Mouse (Mus musculus) myocyte (in vitro differentiated cells): Measurements from ENCODE around the gene Uba52.

Source experiments
- CEBPB ChIP-seq: IDR thresholded peaks from 2 replicates; pipeline ENCODE4 v1.6.1; 2011; ENCODE audit warnings: mild to moderate bottlenecking, moderate library complexity; ENCODE audit not compliant: poor library complexity, insufficient read depth, severe bottlenecking
- E2F4 ChIP-seq: IDR thresholded peaks from one replicate; pipeline ENCODE4 v1.6.1; 2011; ENCODE audit warnings: mild to moderate bottlenecking, control low read depth, moderate library complexity; ENCODE audit not compliant: insufficient read depth
- MAX ChIP-seq: IDR thresholded peaks from one replicate; pipeline ENCODE4 v1.6.1; 2011; ENCODE audit warnings: low read depth, mild to moderate bottlenecking, control low read depth
- MYOD1 ChIP-seq, 3 experiments: IDR thresholded peaks; one replicate each; pipeline ENCODE4 v1.6.1; 2011; ENCODE audit warnings: control low read depth in 2 of 3, low read depth in 2 of 3, mild to moderate bottlenecking in 2 of 3, moderate library complexity in 1 of 3; ENCODE audit not compliant: insufficient read length in 2 of 3, control insufficient read depth in 1 of 3
- MYOG ChIP-seq, 3 experiments: IDR thresholded peaks; one replicate each; pipeline ENCODE4 v1.6.1; 2011; ENCODE audit warnings: control low read depth in 2 of 3, low read depth in 2 of 3, mild to moderate bottlenecking in 2 of 3; ENCODE audit not compliant: insufficient read length in 2 of 3, control insufficient read depth in 1 of 3, insufficient read depth in 1 of 3
- POLR2A ChIP-seq: IDR thresholded peaks from one replicate; pipeline ENCODE4 v1.6.1; 2011; ENCODE audit warnings: low read depth, mild to moderate bottlenecking, control low read depth, moderate library complexity; ENCODE audit not compliant: insufficient read length
- POLR2AphosphoS2 ChIP-seq: IDR thresholded peaks from one replicate; pipeline ENCODE4 v1.6.1; 2011; ENCODE audit warnings: low read depth, control low read depth; ENCODE audit not compliant: insufficient read length
- REST ChIP-seq: IDR thresholded peaks from one replicate; pipeline ENCODE4 v1.6.1; 2011; ENCODE audit warnings: mild to moderate bottlenecking, control low read depth, moderate library complexity; ENCODE audit not compliant: insufficient read depth, insufficient read length
- TCF12 ChIP-seq: IDR thresholded peaks from one replicate; pipeline ENCODE4 v1.6.1; 2011; ENCODE audit warnings: mild to moderate bottlenecking, control low read depth; ENCODE audit not compliant: poor library complexity, insufficient read depth, severe bottlenecking
- USF1 ChIP-seq: IDR thresholded peaks from one replicate; pipeline ENCODE4 v1.6.1; 2011; ENCODE audit warnings: low read depth, mild to moderate bottlenecking, control low read depth, moderate library complexity

DNA sequence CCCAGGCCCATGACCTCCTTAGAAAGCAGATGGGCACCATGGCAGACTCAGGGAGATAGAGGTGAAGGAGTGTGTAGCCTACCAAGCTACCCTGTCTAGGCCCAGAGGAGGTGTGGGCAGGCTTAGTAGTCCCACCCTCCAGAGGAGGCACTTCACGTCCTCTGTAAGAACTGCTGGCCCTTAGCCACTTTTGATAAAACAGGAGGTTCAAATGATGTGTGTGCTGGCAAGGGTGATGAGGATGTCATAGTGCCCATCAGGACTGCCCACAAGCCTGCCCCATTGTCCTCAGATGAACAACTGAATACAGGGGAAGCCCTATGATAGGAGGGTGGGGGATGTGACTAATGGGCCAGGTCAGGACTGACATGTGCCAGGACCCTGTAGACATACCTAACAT, 42.2 kb upstream of the Uba52 start:
- no peak for TF ChIP-seq POLR2A
- no peak for TF ChIP-seq USF1
- no peak for TF ChIP-seq MAX
- TF ChIP-seq TCF12 = no peak
- no peak for TF ChIP-seq MYOD1 (IDR thresholded peaks at IDR 0.05; ENCODE audit: control insufficient read depth in 1 of 3, insufficient read length in 2 of 3, low read depth in 2 of 3)
- no peak for TF ChIP-seq E2F4
- no peak for TF ChIP-seq POLR2AphosphoS2
- TF ChIP-seq REST = no peak
- TF ChIP-seq MYOG (IDR thresholded peaks at IDR 0.05; ENCODE audit: control insufficient read depth in 1 of 3, insufficient read depth in 1 of 3, insufficient read length in 2 of 3, low read depth in 2 of 3) = no peak
- TF ChIP-seq CEBPB = no peak
